In genomic region chr6:92071121-92071839, GRCm38 (mm10) we compare ENCODE assay signal across 12 mouse cellular contexts. TPM values are rescaled to one million over a fixed set of nuclear protein-coding genes. Genes with fewer than 3 reads are reported as not detected.
A peak's percentile ranks its signal among the peaks of the same experiment; 100 is the strongest.
DNase-seq lines count a peak whose midpoint lies in the region; ATAC-seq and TF ChIP-seq lines count a peak whose summit lies in the region.
"Had no signal": no experiment of that assay in that cellular context is flagged by ENCODE, and none has a peak within 500 bp of the region (broad histone marks: within the 10 kb centered on the region; RNA-seq: fewer than 3 reads in every experiment).

No protein-coding gene starts in this region.

- no peaks in the 10 kb centered on the region for H3K36me3 ChIP-seq in liver, embryonic 14.5 days (replicated peaks; ENCODE audit: control insufficient read depth, insufficient read depth, low read depth)
- no peaks in the 10 kb centered on the region for H3K36me3 ChIP-seq in liver, embryonic 12.5 days
- no peaks in the 10 kb centered on the region for H3K36me3 ChIP-seq in hindbrain, embryonic 16.5 days (ENCODE audit: control insufficient read depth, insufficient read depth, low read length)

- DNase-seq in embryo, embryonic 10 days (ENCODE audit: low spot score) = peak; percentile 16
- DNase-seq in embryo, embryonic 10.5 days (ENCODE audit: low spot score) = no peak
- no peak for DNase-seq in liver, embryonic 14.5 days (ENCODE audit: low read depth in 3 of 3, low spot score in 3 of 3)
- peak; percentile 66 for DNase-seq in kidney, postnatal 10 days
- DNase-seq in lung, postnatal 4 days = peak; percentile 53 to 71
- no peak for DNase-seq in cerebellum, adult 11-12 months
- DNase-seq: adrenal gland, postnatal 25 days; heart, adult 11 months had no signal

- 0 out of 2 replicates have a peak, but pooled peaks have one; percentile 17 for TF ChIP-seq CTCF in liver, embryonic 14.5 days (IDR thresholded peaks at IDR 0.05; ENCODE audit: low read depth)

- ATAC-seq in liver, embryonic 14.5 days (ENCODE audit: insufficient read depth) = no peak
- no peak for ATAC-seq in liver, embryonic 12.5 days
- ATAC-seq in hindbrain, embryonic 16.5 days = no peak
- ATAC-seq: Patski had no signal

- WGBS in liver, embryonic 14.5 days (ENCODE audit: insufficient replicate concordance) = 58% methylated on average over 15 of the region's 15 CpGs
- 61% methylated on average over 15 of the region's 15 CpGs for WGBS in liver, embryonic 12.5 days (ENCODE audit: insufficient replicate concordance)
- WGBS in hindbrain, embryonic 16.5 days = 52% methylated on average over 15 of the region's 15 CpGs

- TF ChIP-seq EP300 in liver, embryonic 14.5 days (IDR thresholded peaks at IDR 0.05; ENCODE audit: low read depth) = no peak

- no peaks in the 10 kb centered on the region for H3K9me3 ChIP-seq in liver, embryonic 14.5 days (ENCODE audit: control insufficient read depth, low read length)
- no peaks in the 10 kb centered on the region for H3K9me3 ChIP-seq in liver, embryonic 12.5 days (replicated peaks)
- H3K9me3 ChIP-seq in hindbrain, embryonic 16.5 days (ENCODE audit: control insufficient read depth, low read length) = no peaks in the 10 kb centered on the region

- H3K9ac ChIP-seq in liver, embryonic 14.5 days (replicated peaks) = no peak overlapping the region
- no peak overlapping the region for H3K9ac ChIP-seq in liver, embryonic 12.5 days
- H3K9ac ChIP-seq in hindbrain, embryonic 16.5 days (ENCODE audit: low read depth, low read length) = no peak overlapping the region
- H3K9ac ChIP-seq: hindbrain, embryonic 14.5 days had no signal

- no peak overlapping the region for H3K27ac ChIP-seq in liver, embryonic 14.5 days
- no peak overlapping the region for H3K27ac ChIP-seq in liver, embryonic 12.5 days
- H3K27ac ChIP-seq in hindbrain, embryonic 16.5 days (ENCODE audit: low read depth, low read length) = no peak overlapping the region
- H3K27ac ChIP-seq: hindbrain, embryonic 14.5 days had no signal

- H3K4me1 ChIP-seq in liver, embryonic 14.5 days (replicated peaks; ENCODE audit: control insufficient read depth in 2 of 2, insufficient read depth in 2 of 2, low read length in 1 of 2) = no peaks in the 10 kb centered on the region
- no peaks in the 10 kb centered on the region for H3K4me1 ChIP-seq in liver, embryonic 12.5 days
- H3K4me1 ChIP-seq in hindbrain, embryonic 16.5 days (ENCODE audit: control insufficient read depth, insufficient read depth, low read depth, low read length) = no peaks in the 10 kb centered on the region

- no peak overlapping the region for H3K4me3 ChIP-seq in liver, embryonic 14.5 days (ENCODE audit: insufficient read depth in 1 of 2, low read depth in 2 of 2, low read length in 2 of 2)
- H3K4me3 ChIP-seq in liver, embryonic 12.5 days = no peak overlapping the region
- H3K4me3 ChIP-seq in hindbrain, embryonic 16.5 days (ENCODE audit: low read length) = no peak overlapping the region

- no peak overlapping the region for H3K4me2 ChIP-seq in liver, embryonic 14.5 days (ENCODE audit: low read depth)
- no peak overlapping the region for H3K4me2 ChIP-seq in liver, embryonic 12.5 days
- no peak overlapping the region for H3K4me2 ChIP-seq in hindbrain, embryonic 16.5 days (ENCODE audit: low read length)
- H3K4me2 ChIP-seq: hindbrain, embryonic 14.5 days had no signal

- no peaks in the 10 kb centered on the region for H3K27me3 ChIP-seq in liver, embryonic 14.5 days (ENCODE audit: control insufficient read depth, insufficient read depth, low read length)
- no peaks in the 10 kb centered on the region for H3K27me3 ChIP-seq in liver, embryonic 12.5 days (replicated peaks)
- H3K27me3 ChIP-seq in hindbrain, embryonic 16.5 days (replicated peaks; ENCODE audit: control insufficient read depth, insufficient read depth, low read length) = no peaks in the 10 kb centered on the region

RNA-seq across cellular contexts. Expression of gene Nr2c2, which starts 19.9 kb away (rescaled TPM):
- 5.0 and 5.9 TPM in 2 replicates for polyA plus RNA-seq in liver, embryonic 14.5 days (2012; rRNA removed)
- 3.9 and 6.1 TPM in 2 replicates for polyA plus RNA-seq in liver, embryonic 14.5 days (2014; fragmentation: Nextera tagmentation; extraction: Ambion mirVana)
- polyA plus RNA-seq in liver, embryonic 12.5 days (2016; fragmentation: Nextera tagmentation; extraction: Ambion mirVana) = 11.7 and 11.8 TPM in 2 replicates
- polyA plus RNA-seq in hindbrain, embryonic 16.5 days (2015; fragmentation: Nextera tagmentation; extraction: Ambion mirVana) = 16.0 and 16.5 TPM in 2 replicates

Comparison
In these comparisons a context has a peak if more than half of its experiments do, and no peak if none do; other contexts are left out.
1. DNase-seq: peak in embryo, embryonic 10 days (single experiment), kidney, postnatal 10 days (single experiment) and lung, postnatal 4 days (2 of 2); none in embryo, embryonic 10.5 days (single experiment), liver, embryonic 14.5 days (0 of 3) and cerebellum, adult 11-12 months (single experiment).